19 mouse cellular contexts compared by ENCODE assay signal in the genomic region with DNA sequence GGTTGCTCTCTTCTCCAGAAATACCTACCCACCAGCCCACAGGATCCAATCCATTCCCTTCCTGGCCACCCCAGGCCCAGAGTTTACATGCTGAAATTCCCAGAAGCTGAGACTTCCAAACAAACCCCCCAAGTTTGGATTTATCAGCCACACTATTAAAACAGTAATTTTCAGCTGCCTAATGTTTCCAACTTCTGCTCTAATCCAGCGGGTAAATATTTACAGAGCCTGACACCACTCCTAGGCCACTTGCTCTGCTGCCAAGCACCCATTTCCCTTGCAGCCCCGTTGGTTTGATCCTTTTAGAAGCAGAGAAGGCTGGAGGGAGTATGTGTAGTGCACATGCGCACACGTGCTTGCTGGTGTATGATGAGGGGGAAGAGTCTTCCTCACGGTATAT.
"Had no signal": no experiment of that assay in that cellular context is flagged by ENCODE, and none has a peak within 500 bp of the region (broad histone marks: within the 10 kb centered on the region; RNA-seq: fewer than 3 reads in every experiment).

No protein-coding gene starts in this region.

- H3K9me3 ChIP-seq: intestine, embryonic 15.5 days; kidney, embryonic 15.5 days; midbrain, embryonic 12.5 days; midbrain, embryonic 15.5 days; neural tube, embryonic 13.5 days had no signal

- ATAC-seq: hindbrain, embryonic 16.5 days; intestine, embryonic 15.5 days; midbrain, embryonic 15.5 days had no signal

- DNase-seq: kidney, adult 11 months; kidney, adult 8-10 months; kidney, postnatal 10 days; kidney, postnatal 36 days; layer of hippocampus, postnatal 36 days; right cerebral cortex, postnatal 4 days; thymus, adult 2 months; thymus, postnatal 14 days had no signal

- H3K9ac ChIP-seq: intestine, embryonic 15.5 days; kidney, embryonic 15.5 days; liver, embryonic 14.5 days; midbrain, embryonic 12.5 days; midbrain, embryonic 15.5 days; neural tube, embryonic 13.5 days had no signal

- H3K27ac ChIP-seq: intestine, embryonic 15.5 days; kidney, embryonic 15.5 days; left cerebral cortex, adult 2 months; liver, embryonic 14.5 days; midbrain, embryonic 12.5 days; midbrain, embryonic 15.5 days; neural tube, embryonic 13.5 days; stomach, postnatal 0 days had no signal

- H3K4me2 ChIP-seq: intestine, embryonic 15.5 days; kidney, embryonic 15.5 days; liver, embryonic 11.5 days; midbrain, embryonic 12.5 days; midbrain, embryonic 15.5 days; neural tube, embryonic 13.5 days had no signal

- H3K4me3 ChIP-seq: intestine, embryonic 15.5 days; kidney, embryonic 15.5 days; left cerebral cortex, adult 2 months; midbrain, embryonic 12.5 days; midbrain, embryonic 15.5 days; myocyte; neural tube, embryonic 13.5 days had no signal

- H3K36me3 ChIP-seq: intestine, embryonic 15.5 days; kidney, embryonic 15.5 days; midbrain, embryonic 12.5 days; midbrain, embryonic 15.5 days; neural tube, embryonic 13.5 days had no signal
